ENCODE assay signal across 18 mouse cellular contexts in genomic region chr11:8572762-8573161, GRCm38 (mm10).
DNase-seq lines count a peak whose midpoint lies in the region; ATAC-seq and TF ChIP-seq lines count a peak whose summit lies in the region.
"Had no signal": no experiment of that assay in that cellular context is flagged by ENCODE, and none has a peak within 500 bp of the region (broad histone marks: within the 10 kb centered on the region; RNA-seq: fewer than 3 reads in every experiment).

No protein-coding gene starts in this region.

- peak overlapping the region; percentile 13; the same call in 1 of the 2 replicates for H3K27ac ChIP-seq in kidney, adult 2 months (ENCODE audit: insufficient read depth, low read depth, low read length)
- no peak overlapping the region for H3K27ac ChIP-seq in lung, embryonic 16.5 days (ENCODE audit: low read length)
- peak overlapping the region; percentile 70 for H3K27ac ChIP-seq in ES-E14 (ENCODE audit: insufficient read depth, low read depth, low read length, poor library complexity, severe bottlenecking)
- peak overlapping the region; percentile 83 for H3K27ac ChIP-seq in stomach, embryonic 16.5 days (ENCODE audit: low read length)
- H3K27ac ChIP-seq: embryonic facial prominence, embryonic 13.5 days had no signal

- TF ChIP-seq POLR2A in kidney, adult 2 months (IDR thresholded peaks at IDR 0.05; ENCODE audit: low read depth, low read length) = no peak

- no peaks in the 10 kb centered on the region for H3K9me3 ChIP-seq in lung, embryonic 16.5 days (ENCODE audit: control insufficient read depth, low read length)
- no peaks in the 10 kb centered on the region for H3K9me3 ChIP-seq in ES-E14 (ENCODE audit: control insufficient read depth, insufficient read depth, low read depth, low read length)
- no peaks in the 10 kb centered on the region for H3K9me3 ChIP-seq in stomach, embryonic 16.5 days (replicated peaks; ENCODE audit: control insufficient read depth, low read length)
- H3K9me3 ChIP-seq: embryonic facial prominence, embryonic 13.5 days had no signal

- no peak for DNase-seq in kidney, adult 2 months
- DNase-seq in kidney, adult 8-10 months = no peak
- DNase-seq in lung, postnatal 14 days = no peak
- DNase-seq in ES-E14 (ENCODE audit: low read depth, low spot score) = no peak
- DNase-seq in gastrocnemius, postnatal 14 days = no peak
- DNase-seq in cerebellum, adult 11-12 months = no peak
- DNase-seq: adrenal gland, postnatal 10 days; cerebellum, postnatal 14 days; gastrocnemius, postnatal 36 days; lung, adult 18-20 months; right cerebral cortex, postnatal 14 days; thymus, postnatal 36 days had no signal

- H3K4me3 ChIP-seq in kidney, adult 2 months (ENCODE audit: insufficient read depth, low read depth, low read length) = no peak overlapping the region
- no peak overlapping the region for H3K4me3 ChIP-seq in lung, embryonic 16.5 days (ENCODE audit: low read length)
- H3K4me3 ChIP-seq in ES-E14 (ENCODE audit: insufficient read depth in 1 of 2, low read depth in 1 of 2, low read length in 2 of 2, poor library complexity in 1 of 2, severe bottlenecking in 1 of 2) = peak overlapping the region in 1 of 2 experiments; percentile 52; a peak in 1 of 4 replicates
- H3K4me3 ChIP-seq in stomach, embryonic 16.5 days (replicated peaks; ENCODE audit: low read length) = no peak overlapping the region
- H3K4me3 ChIP-seq: embryonic facial prominence, embryonic 13.5 days had no signal

- H3K4me2 ChIP-seq in lung, embryonic 16.5 days (ENCODE audit: low read depth, low read length) = no peak overlapping the region
- no peak overlapping the region for H3K4me2 ChIP-seq in stomach, embryonic 16.5 days (ENCODE audit: low read depth, low read length)
- H3K4me2 ChIP-seq: embryonic facial prominence, embryonic 13.5 days; liver, embryonic 11.5 days had no signal

- no peak for TF ChIP-seq CTCF in kidney, adult 2 months (conservative IDR thresholded peaks at IDR 0.05; ENCODE audit: insufficient read depth, insufficient read length, low read depth, low read length)

- in situ Hi-C loops in ES-E14 (cut with MboI; ENCODE audit: low sequenced_read_pairs in 2 of 2, unreplicated experiment in 2 of 2) = loop anchor here in 1 of 2 experiments (25.0 kb wide), 1 partner anchor 540 kb away; the partner anchor contains the start of gene Upp1

- H3K27me3 ChIP-seq in kidney, adult 2 months (replicated peaks; ENCODE audit: control insufficient read depth, insufficient read depth, low read length) = no peaks in the 10 kb centered on the region
- no peaks in the 10 kb centered on the region for H3K27me3 ChIP-seq in lung, embryonic 16.5 days (ENCODE audit: control insufficient read depth, insufficient read depth, low read depth, low read length)
- no peaks in the 10 kb centered on the region for H3K27me3 ChIP-seq in stomach, embryonic 16.5 days (ENCODE audit: control insufficient read depth, insufficient read depth, low read length)
- H3K27me3 ChIP-seq: embryonic facial prominence, embryonic 13.5 days; Patski had no signal

- intact Hi-C loops in gastrocnemius, postnatal 14 days (cut with DNase I; ENCODE audit: low total_unique reads) = no loop called here

- no peaks in the 10 kb centered on the region for H3K36me3 ChIP-seq in kidney, adult 2 months (ENCODE audit: control insufficient read depth, insufficient read depth, low read length)
- no peaks in the 10 kb centered on the region for H3K36me3 ChIP-seq in lung, embryonic 16.5 days (ENCODE audit: control insufficient read depth, insufficient read depth, low read length)
- H3K36me3 ChIP-seq in ES-E14 (ENCODE audit: control insufficient read depth, insufficient read depth, low read length, poor library complexity, severe bottlenecking) = peaks cover 44% of the 10 kb centered on the region
- 0 out of 2 replicates have a peak, but pooled peaks cover under 1% of the 10 kb centered on the region for H3K36me3 ChIP-seq in stomach, embryonic 16.5 days (ENCODE audit: control insufficient read depth, insufficient read depth, low read length)

- 78% methylated on average over 7 of the region's 7 CpGs for WGBS in kidney, adult 2 months
- 65% methylated on average over 7 of the region's 7 CpGs for WGBS in lung, embryonic 16.5 days
- WGBS in stomach, embryonic 16.5 days = 55% methylated on average over 7 of the region's 7 CpGs

- peaks cover 36% of the 10 kb centered on the region for H3K4me1 ChIP-seq in kidney, adult 2 months (ENCODE audit: control insufficient read depth, insufficient read depth, low read length)
- peaks cover 7% of the 10 kb centered on the region for H3K4me1 ChIP-seq in lung, embryonic 16.5 days (replicated peaks; ENCODE audit: control insufficient read depth, insufficient read depth, low read length)
- H3K4me1 ChIP-seq in ES-E14 (ENCODE audit: control insufficient read depth in 2 of 2, insufficient read depth in 2 of 2, low read length in 2 of 2, poor library complexity in 1 of 2) = peaks cover 21 to 32% of the 10 kb centered on the region in 2 experiments
- peaks cover 43% of the 10 kb centered on the region for H3K4me1 ChIP-seq in stomach, embryonic 16.5 days (ENCODE audit: control insufficient read depth, insufficient read depth, low read length)

- peak; percentile 35; the same call in 1 of the 2 replicates for ATAC-seq in lung, embryonic 16.5 days (ENCODE audit: low read depth)
- ATAC-seq in stomach, embryonic 16.5 days (ENCODE audit: insufficient read depth, low FRiP score) = peak; percentile 74
- ATAC-seq: forebrain, embryonic 16.5 days; Patski had no signal

- H3K9ac ChIP-seq in lung, embryonic 16.5 days (ENCODE audit: low read length) = no peak overlapping the region
- H3K9ac ChIP-seq in ES-E14 (ENCODE audit: insufficient read depth, low read depth, low read length, poor library complexity, severe bottlenecking) = peak overlapping the region; percentile 80; the same call in 1 of the 2 replicates
- H3K9ac ChIP-seq in stomach, embryonic 16.5 days (ENCODE audit: low read length) = no peak overlapping the region
- H3K9ac ChIP-seq: embryonic facial prominence, embryonic 13.5 days had no signal

TF ChIP-seq in ES-E14, 5 proteins besides CTCF, POLR2A, EP300 and RAD21:
- TF ChIP-seq CHD2 (IDR thresholded peaks at IDR 0.05; ENCODE audit: low read depth, low read length) (no peak), ZNF384 (IDR thresholded peaks at IDR 0.05; ENCODE audit: low read depth, low read length) (no peak), ZC3H11A (IDR thresholded peaks at IDR 0.05; ENCODE audit: borderline replicate concordance, low read depth, low read length) (no peak)
